Mouse (Mus musculus): ENCODE results near the gene Rrn3.

GRCm38 (mm10) chr16:13845031-13845430 is 64.5 kb downstream of the Rrn3 start:
- TF ChIP-seq CTCF (conservative IDR thresholded peaks at IDR 0.05; ENCODE audit: low read length) (no peak), POU5F1 (IDR thresholded peaks at IDR 0.05; ENCODE audit: borderline replicate concordance, low read length) (no peak), NANOG (IDR thresholded peaks at IDR 0.05; ENCODE audit: borderline replicate concordance, low read length) (no peak)

Measured in E14TG2a.4 (cell line).